Comparison of ENCODE assay signal across 14 mouse cellular contexts in genomic region chr1:88302057-88302740, GRCm38 (mm10). TPM values are rescaled to one million over a fixed set of nuclear protein-coding genes. Genes with fewer than 3 reads are reported as not detected.
A peak's percentile ranks its signal among the peaks of the same experiment; 100 is the strongest.
DNase-seq lines count a peak whose midpoint lies in the region; ATAC-seq and TF ChIP-seq lines count a peak whose summit lies in the region.
"Had no signal": no experiment of that assay in that cellular context is flagged by ENCODE, and none has a peak within 500 bp of the region (broad histone marks: within the 10 kb centered on the region; RNA-seq: fewer than 3 reads in every experiment).

No protein-coding gene starts in this region.

- H3K27ac ChIP-seq in liver, adult 2 months (replicated peaks; ENCODE audit: insufficient read depth, low read depth, low read length): no peak overlapping the region
- H3K27ac ChIP-seq: heart, embryonic 13.5 days had no signal

- no peaks in the 10 kb centered on the region for H3K79me2 ChIP-seq in liver, adult 2 months (ENCODE audit: control insufficient read depth, insufficient read depth, low read length)

- no peaks in the 10 kb centered on the region for H3K36me3 ChIP-seq in liver, adult 2 months (ENCODE audit: control insufficient read depth, insufficient read depth, low read length)
- H3K36me3 ChIP-seq: heart, embryonic 13.5 days had no signal

- no peak for TF ChIP-seq CTCF in liver, adult 2 months (IDR thresholded peaks at IDR 0.05; ENCODE audit: low read depth, low read length)

- H3K27me3 ChIP-seq in liver, adult 2 months (ENCODE audit: control insufficient read depth, insufficient read depth, low read length): no peaks in the 10 kb centered on the region
- H3K27me3 ChIP-seq: heart, embryonic 13.5 days had no signal

- peak; percentile 13 for DNase-seq in embryo, embryonic 10.5 days (ENCODE audit: low spot score)
- DNase-seq in embryo, embryonic 10 days (ENCODE audit: low spot score): no peak
- DNase-seq in liver, adult 2 months (ENCODE audit: extremely low read depth, low read depth, low spot score): peak; percentile 13
- DNase-seq in liver: no peak
- DNase-seq in CD4-positive helper T cell, adult 2 months (ENCODE audit: low read depth, low spot score): peak; percentile 9
- DNase-seq in induced T-regulatory cell, adult 2 months (ENCODE audit: low read depth): peak; percentile 8
- DNase-seq in urinary bladder, postnatal 14 days (ENCODE audit: low spot score): no peak
- DNase-seq: adrenal gland, adult 8-10 months; cerebellum, postnatal 36 days; kidney, adult 11 months; spleen, adult 18-20 months had no signal

- H3K9ac ChIP-seq in liver, adult 2 months (ENCODE audit: low read depth, low read length): no peak overlapping the region
- H3K9ac ChIP-seq: heart, embryonic 13.5 days had no signal

- ATAC-seq in granulocyte monocyte progenitor cell, adult 5-6 weeks (replicated peaks; ENCODE audit: poor library complexity, severe bottlenecking): no peak
- ATAC-seq: Patski had no signal

- H3K4me1 ChIP-seq in liver, adult 2 months (ENCODE audit: control insufficient read depth, insufficient read depth, low read length): no peaks in the 10 kb centered on the region
- H3K4me1 ChIP-seq: heart, embryonic 13.5 days had no signal

- H3K4me3 ChIP-seq in liver, adult 2 months (ENCODE audit: insufficient read depth, low read depth, low read length): no peak overlapping the region
- H3K4me3 ChIP-seq: heart, embryonic 13.5 days had no signal

- TF ChIP-seq POLR2A in liver, adult 2 months (IDR thresholded peaks at IDR 0.05; ENCODE audit: extremely low read depth, insufficient read depth, low read length): no peak

- 62% methylated on average over 14 of the region's 14 CpGs for WGBS in liver, adult 2 months

RNA-seq across cellular contexts. Expression of gene Trpm8, which starts 24.7 kb away (rescaled TPM):
- under 0.01 TPM in 2 replicates for total RNA-seq in liver, adult 2 months (2014; rRNA removed)
- 0.01 and 0.02 TPM in 2 replicates for polyA plus RNA-seq in liver, adult 2 months (2012; rRNA removed)
- total RNA-seq in granulocyte monocyte progenitor cell, adult 5-6 weeks (2014; fragmentation: Nextera tagmentation): not detected in 2 replicates
- total RNA-seq in granulocyte monocyte progenitor cell, adult 5-6 weeks (2017): not detected in 2 replicates
- total RNA-seq: adrenal gland, adult 8-10 months had no signal

RNA-seq across cellular contexts. Expression of gene Hjurp, which starts 24.8 kb away (rescaled TPM):
- total RNA-seq in liver, adult 2 months (2014; rRNA removed): 78.7 and 90.1 TPM in 2 replicates
- 31.4 and 32.8 TPM in 2 replicates for polyA plus RNA-seq in liver, adult 2 months (2012; rRNA removed)
- 116 and 136 TPM in 2 replicates for total RNA-seq in granulocyte monocyte progenitor cell, adult 5-6 weeks (2014; fragmentation: Nextera tagmentation)
- total RNA-seq in granulocyte monocyte progenitor cell, adult 5-6 weeks (2017): 142 and 147 TPM in 2 replicates

Comparison
In these comparisons a context has a peak if more than half of its experiments do, and no peak if none do; other contexts are left out.
1. DNase-seq: peak in embryo, embryonic 10.5 days (single experiment), liver, adult 2 months (single experiment), CD4-positive helper T cell, adult 2 months (single experiment) and induced T-regulatory cell, adult 2 months (single experiment); none in embryo, embryonic 10 days (single experiment), liver (single experiment) and urinary bladder, postnatal 14 days (single experiment).